Mouse (Mus musculus) erythroblast, embryonic 14.5 days (primary cell): ENCODE results near the gene Rnps1.

Experiments used
- GATA1 ChIP-seq: IDR thresholded peaks from 2 replicates; pipeline ENCODE4 v1.6.1; 2012; ENCODE audit warnings: low read length, inconsistent platforms, mixed read lengths
- TAL1 ChIP-seq: IDR thresholded peaks from 3 replicates; pipeline ENCODE4 v1.6.1; 2012; ENCODE audit warnings: low read length, inconsistent platforms, mixed read lengths

- TF ChIP-seq GATA1 (no peak), TAL1 (no peak)
Measured at GRCm38 (mm10) chr17:24429201-24429983, 15.0 kb downstream of the Rnps1 start.
